Mouse (Mus musculus) left cerebral cortex, postnatal 14 days (tissue): ENCODE results near the gene Dync1h1. TPM values are rescaled to one million over a fixed set of nuclear protein-coding genes. Genes with fewer than 3 reads are reported as not detected.
"Not testable (repeated sequence)": the region's sequence is repeated elsewhere in the genome, so short reads cannot be mapped to it uniquely, and the experiment has no call there.

ENCODE experiments used
- DNase-seq, 2 experiments: peaks; one replicate each; pipeline ENCODE4 v3.0.0; 2021 to 2022; ENCODE audit warnings: low spot score in 2 of 2, mixed read lengths in 1 of 2
- intact Hi-C: fragments of 180-260 bp; cut with DNase I; formaldehyde crosslinking; loops from one replicate; pipeline ENCODE4 v1.15.1; 2025
- total RNA-seq, 2 experiments: library from RNA; stranded (reverse); gene quantifications; 2 replicates each; pipeline ENCODE4 v1.2.3; 2021

The Dync1h1 gene
- total RNA-seq, 2 experiments from 2014 or later, result 318 to 323 TPM

DNA sequence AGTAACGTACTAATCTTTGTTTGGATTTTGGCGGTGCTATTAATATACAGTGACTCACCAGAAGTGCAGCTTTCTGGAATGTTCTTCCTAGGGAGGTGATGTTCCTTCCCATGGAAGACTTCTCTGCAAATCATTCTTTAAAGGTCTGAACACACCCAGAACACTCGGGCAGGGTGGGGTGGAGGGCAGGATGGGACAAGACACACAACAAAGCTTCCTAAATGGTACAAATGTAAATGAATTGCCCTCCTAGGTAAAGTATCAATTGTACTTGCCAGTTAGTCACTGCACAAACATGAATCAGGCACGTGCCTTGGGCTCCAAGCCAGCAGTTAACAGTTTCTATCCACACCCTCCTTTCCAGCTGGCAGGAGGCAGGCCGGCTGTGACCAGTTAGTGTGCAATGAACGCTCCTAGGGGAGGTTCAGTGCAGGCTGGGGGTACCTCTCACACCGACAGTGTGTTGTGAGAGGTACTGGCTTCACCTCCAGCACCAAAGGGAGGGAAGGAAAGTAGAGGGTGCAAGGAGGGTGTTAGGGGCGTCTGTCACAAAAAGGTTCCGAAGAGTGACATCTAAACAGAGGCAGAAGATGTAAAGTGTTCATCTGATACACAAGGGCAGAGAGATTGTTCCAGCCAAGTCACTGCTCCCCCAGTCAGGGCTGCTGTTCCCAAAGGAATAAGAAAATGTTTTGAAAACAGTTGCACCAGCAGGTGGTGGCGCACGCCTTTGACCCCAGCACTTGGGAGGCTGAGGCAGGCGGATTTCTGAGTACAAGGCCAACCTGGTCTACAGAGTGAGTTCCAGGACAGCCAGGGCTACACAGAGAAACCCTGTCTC lies 86.9 kb downstream of the Dync1h1 start:
- DNase-seq, result peak; percentile 69 to 86
- intact Hi-C loops, result no loop called here

DNA sequence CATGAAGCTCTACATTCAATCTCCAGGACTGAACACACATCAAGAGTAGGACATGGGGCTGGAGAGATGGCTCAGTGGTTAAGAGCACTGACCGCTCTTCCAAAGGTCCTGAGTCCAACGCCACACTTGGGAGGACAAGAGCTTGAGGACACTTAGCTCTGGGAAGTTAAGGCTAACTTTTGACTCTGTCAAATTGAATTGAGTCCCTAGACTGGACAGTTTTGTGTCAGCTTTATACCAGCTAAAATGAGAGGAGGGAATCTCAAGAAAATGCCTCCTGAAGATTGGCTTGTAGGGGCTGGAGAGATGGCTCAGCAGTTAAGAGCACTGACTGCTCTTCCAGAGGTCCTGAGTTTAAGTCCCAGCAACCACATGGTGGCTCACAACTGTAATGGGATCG lies 87.7 kb downstream of the Dync1h1 start:
- DNase-seq, intact Hi-C loops: not testable (repeated sequence)

DNA sequence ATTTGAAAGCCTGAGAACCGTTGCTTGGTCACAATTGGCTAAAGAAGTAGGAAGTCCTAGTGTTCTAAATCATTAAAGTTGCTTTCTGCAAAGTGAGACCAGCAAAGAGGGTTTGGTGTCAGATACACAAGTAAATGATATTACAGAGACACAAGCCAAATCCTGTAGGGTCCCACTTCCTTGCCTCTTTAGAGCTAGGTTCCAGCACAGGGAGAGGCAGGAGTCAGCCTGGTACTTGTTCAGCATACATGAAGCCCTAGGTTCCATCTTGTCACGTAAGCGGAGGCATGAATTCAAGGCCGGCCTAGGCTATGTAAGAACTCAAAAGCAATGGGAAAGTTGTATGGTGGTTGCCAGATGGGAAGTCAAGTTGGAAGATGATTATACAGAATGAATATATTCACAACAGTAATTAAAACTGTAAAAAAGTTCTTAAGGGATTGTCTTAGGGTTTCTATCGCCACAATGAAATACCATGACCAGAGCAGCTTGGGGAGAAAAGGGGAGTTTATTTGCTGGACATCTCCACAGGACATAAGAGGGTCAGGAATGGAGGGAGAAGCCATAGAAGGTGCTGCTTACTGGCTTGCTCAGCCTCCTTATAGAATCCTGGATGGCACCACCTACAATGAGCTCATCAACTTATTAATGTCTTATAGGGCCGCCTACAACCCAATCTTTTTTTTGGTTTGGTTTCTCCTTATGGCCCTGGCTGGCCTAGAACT lies 88.8 kb downstream of the Dync1h1 start:
- intact Hi-C loops, result no loop called here
- no peak for DNase-seq

DNA sequence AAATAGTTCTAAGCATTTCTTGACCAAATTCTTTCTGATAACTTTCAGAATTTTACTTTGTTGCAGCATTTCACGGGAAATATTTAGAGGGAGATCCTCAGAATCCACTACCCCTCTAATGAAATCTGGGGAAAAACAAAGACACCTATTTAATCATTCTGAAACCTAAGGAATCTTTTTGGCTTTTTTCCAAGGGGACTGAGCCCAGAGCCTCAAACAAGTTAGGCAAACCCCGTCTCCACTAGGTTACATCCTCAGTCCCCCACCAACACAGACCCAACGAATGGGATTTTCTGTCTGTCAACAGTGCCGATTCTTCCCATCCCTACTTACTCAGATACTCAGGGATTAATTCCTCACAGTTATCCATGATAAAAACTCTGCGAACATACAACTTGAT lies 92.1 kb downstream of the Dync1h1 start:
- intact Hi-C loops, DNase-seq: not testable (repeated sequence)

DNA sequence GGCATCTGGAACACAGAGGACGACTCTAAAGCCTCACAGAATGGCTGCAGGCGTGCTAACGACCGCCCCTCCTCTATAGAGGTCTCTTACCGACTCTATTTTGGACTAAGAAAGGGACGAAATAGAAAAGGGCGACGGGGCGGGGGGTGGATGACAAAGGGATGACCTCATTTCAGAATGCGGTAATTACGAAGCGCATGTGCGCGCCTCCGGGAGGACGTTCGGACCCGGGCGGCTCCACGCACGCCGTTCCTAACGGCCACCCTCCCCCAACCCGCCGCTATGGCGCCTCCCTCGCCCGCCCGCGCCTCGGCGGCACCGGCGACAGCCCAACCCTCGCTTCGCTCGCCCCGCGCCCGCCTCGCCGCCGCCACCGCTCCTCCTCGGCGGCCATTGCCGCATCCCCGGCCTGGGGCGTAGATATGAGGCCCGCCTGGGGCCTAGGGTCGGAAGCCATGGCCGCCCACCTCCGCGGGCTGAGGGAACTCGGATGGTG lies 94.5 kb downstream of the Dync1h1 start:
- intact Hi-C loops, result loop anchor here (2.0 to 5.0 kb wide), 2 partner anchors 93 to 149 kb away; partner anchors contain the start of gene Dync1h1
- peak; percentile 66 to 71 for DNase-seq

GRCm38 (mm10) chr12:110696173-110696974 lies 95.1 kb downstream of the Dync1h1 start:
- DNase-seq, result peak; percentile 97 to 98
- intact Hi-C loops, result loop anchor here (5.0 kb wide), 1 partner anchor 94 kb away; the partner anchor contains the start of gene Dync1h1

DNA sequence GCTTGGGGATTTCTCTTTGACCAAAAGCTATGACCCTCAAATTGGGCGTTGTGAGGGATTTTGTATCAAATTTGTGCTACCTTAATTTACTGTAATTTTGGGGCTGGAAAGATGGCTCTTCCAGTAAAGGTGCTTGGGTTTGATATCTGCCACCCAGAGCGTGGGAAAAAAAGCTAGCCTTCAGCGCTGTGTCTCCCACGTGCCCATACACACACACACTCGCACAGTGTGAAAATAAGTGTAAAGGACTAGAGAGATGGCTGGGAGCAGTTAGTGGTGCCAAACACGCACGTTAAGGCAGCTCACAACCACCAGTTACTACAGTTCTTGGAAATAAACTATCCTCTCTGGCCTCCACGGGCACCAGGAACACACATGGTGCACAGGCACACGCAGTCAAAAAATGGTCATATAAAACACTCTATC lies 95.7 kb downstream of the Dync1h1 start:
- DNase-seq, result no peak

GRCm38 (mm10) chr12:110697457-110697856 lies 96.2 kb downstream of the Dync1h1 start:
- intact Hi-C loops, result loop anchor here (5.0 kb wide), 1 partner anchor 95 kb away; the partner anchor contains the start of gene Dync1h1
- no peak for DNase-seq

More for the DNA sequence above, 95.7 kb downstream of the Dync1h1 start:
- intact Hi-C loops, result loop anchor here (5.0 kb wide), 1 partner anchor 95 kb away; the partner anchor contains the start of gene Dync1h1

DNA sequence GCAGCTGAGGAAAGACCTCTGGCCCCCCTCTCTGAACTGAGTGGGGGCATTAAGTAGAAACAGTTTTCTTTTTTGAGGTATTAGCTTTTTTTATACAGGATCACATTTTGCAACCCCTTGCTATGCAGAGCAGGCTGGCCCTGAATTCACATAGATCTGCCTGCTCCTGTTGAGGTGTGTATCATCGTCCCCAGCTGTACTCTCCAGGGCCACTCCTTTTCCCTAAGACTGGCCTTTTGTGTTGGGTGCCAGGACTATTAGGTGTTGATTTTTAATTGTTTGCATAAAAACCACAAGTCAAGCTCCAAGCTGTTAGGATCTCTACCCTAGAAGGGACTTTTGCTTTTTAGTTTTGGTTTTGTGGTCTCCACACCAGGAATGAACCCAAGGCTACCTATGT lies 96.8 kb downstream of the Dync1h1 start:
- intact Hi-C loops, result loop anchor here (5.0 kb wide), 1 partner anchor 96 kb away; the partner anchor contains the start of gene Dync1h1
- no peak for DNase-seq

GRCm38 (mm10) chr12:110698523-110699170 lies 97.4 kb downstream of the Dync1h1 start:
- intact Hi-C loops, result loop anchor here (5.0 kb wide), 1 partner anchor 96 kb away; the partner anchor contains the start of gene Dync1h1
- DNase-seq, result no peak

DNA sequence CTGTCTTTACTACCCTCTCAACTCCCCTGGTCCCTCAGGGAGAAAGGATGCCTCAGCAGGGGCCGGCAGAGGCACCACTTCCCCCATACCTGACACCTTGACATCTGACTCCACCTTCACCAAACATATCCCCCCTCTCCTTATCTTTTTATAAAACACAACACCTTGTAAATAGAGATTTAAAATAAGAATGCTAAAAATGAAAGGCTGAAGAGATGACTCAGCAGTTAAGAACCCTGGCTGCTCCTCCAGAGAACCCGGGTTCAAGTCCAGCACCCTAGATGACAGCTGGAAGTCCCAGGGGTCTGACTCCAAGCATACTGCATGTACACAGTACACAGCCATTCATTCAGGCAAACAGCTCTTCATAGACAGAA lies 97.9 kb downstream of the Dync1h1 start:
- intact Hi-C loops, result loop anchor here (5.0 kb wide), 1 partner anchor 97 kb away; the partner anchor contains the start of gene Dync1h1
- DNase-seq, result no peak

DNA sequence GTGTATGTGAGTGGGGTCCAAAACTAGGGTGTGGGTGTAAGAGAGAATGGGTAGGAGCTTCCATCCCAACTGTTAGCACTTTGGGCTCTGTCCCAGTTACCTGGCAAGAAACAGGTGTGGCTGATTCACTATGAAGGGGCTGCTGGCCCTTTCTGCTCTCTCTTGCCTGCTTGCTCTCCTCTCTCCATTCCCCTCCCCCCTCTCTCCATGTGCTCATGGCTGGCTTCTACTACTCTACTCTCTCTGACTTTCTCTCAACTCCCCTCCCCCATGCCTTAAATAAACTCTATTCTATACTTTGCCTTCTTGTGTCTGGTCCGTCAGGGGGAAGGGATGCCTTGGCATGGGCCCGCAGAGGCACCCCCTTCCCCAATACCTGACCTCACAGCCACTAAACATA lies 99.5 kb downstream of the Dync1h1 start:
- intact Hi-C loops, result loop anchor here (5.0 kb wide), 1 partner anchor 283 kb away; no protein-coding TSS in a partner anchor
- DNase-seq, result no peak

DNA sequence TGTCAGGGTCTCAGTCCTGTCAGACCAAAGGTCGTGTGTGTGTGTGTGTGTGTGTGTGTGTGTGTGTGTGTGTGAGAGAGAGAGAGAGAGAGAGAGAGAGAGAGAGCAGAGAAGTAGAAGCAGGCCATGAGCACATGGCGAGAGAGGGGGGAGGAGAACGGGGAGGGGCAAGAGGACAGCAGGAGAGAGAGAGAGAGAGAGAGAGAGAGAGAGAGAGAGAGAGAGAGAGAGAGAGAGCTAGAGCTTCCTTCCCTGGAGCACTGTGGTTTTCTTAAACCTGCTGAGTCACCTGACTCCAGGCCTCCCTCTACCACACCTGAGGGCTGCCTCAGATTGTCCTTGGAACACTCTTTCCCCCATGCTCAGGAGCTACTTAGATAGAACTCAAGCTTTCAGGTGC lies 100.1 kb downstream of the Dync1h1 start:
- intact Hi-C loops, result loop anchor here (5.0 kb wide), 1 partner anchor 284 kb away; no protein-coding TSS in a partner anchor
- DNase-seq, result not testable (repeated sequence)

- no peak for DNase-seq
- intact Hi-C loops, result loop anchor here (5.0 kb wide), 1 partner anchor 285 kb away; no protein-coding TSS in a partner anchor
Observed at GRCm38 (mm10) chr12:110702556-110702955, 101.3 kb downstream of the Dync1h1 start, which contains the start of gene Hsp90aa1. TSS of gene Hsp90aa1 (minus strand) at chr12:110702728.

GRCm38 (mm10) chr12:110703008-110703471 lies 101.8 kb downstream of the Dync1h1 start:
- intact Hi-C loops, result loop anchor here (5.0 kb wide), 1 partner anchor 286 kb away; no protein-coding TSS in a partner anchor
- DNase-seq, result peak; percentile 83 to 89

- intact Hi-C loops, result loop anchor here (5.0 kb wide), 1 partner anchor 286 kb away; no protein-coding TSS in a partner anchor
- no peak for DNase-seq
Observed at GRCm38 (mm10) chr12:110703682-110704081, 102.4 kb downstream of the Dync1h1 start.

- intact Hi-C loops, DNase-seq: not testable (repeated sequence)
Observed at GRCm38 (mm10) chr12:110705419-110705818, 104.2 kb downstream of the Dync1h1 start.
